Mouse (Mus musculus): ENCODE data around the gene Srrm1. TPM values are rescaled to one million over a fixed set of nuclear protein-coding genes. Genes with fewer than 3 reads are reported as not detected.

Gene Srrm1
- polyA plus RNA-seq, 1 experiment = 410 TPM

GRCm38 (mm10) chr4:135394666-135395065, 41.5 kb upstream of the Srrm1 start:
- Histone ChIP-seq H3K4me3 (ENCODE audit: low read depth, low read length) (no peak overlapping the region), H3K9me3 (replicated peaks; ENCODE audit: control insufficient read depth, insufficient read depth, low read length, poor library complexity, severe bottlenecking) (no peaks in the 10 kb centered on the region), H3K4me1 (ENCODE audit: control insufficient read depth, insufficient read depth, low read length) (peaks cover 3% of the 10 kb centered on the region), H3K9ac (ENCODE audit: low read depth, poor library complexity, severe bottlenecking) (no peak overlapping the region), H3K27ac (ENCODE audit: insufficient read depth, low read length) (no peak overlapping the region), H3K27me3 (ENCODE audit: control insufficient read depth, insufficient read depth, low read length, poor library complexity, severe bottlenecking) (no peaks in the 10 kb centered on the region), H3K36me3 (ENCODE audit: control insufficient read depth, insufficient read depth, low read length, poor library complexity, severe bottlenecking) (no peaks in the 10 kb centered on the region)
- TF ChIP-seq CTCF (IDR thresholded peaks at IDR 0.05; ENCODE audit: low read depth, low read length) (no peak), POLR2A (IDR thresholded peaks at IDR 0.05; ENCODE audit: insufficient read depth, low read length) (no peak), EP300 (IDR thresholded peaks at IDR 0.05; ENCODE audit: insufficient read depth, low read depth, low read length) (peak; percentile 76; the same call in 1 of the 2 replicates)

GRCm38 (mm10) chr4:135393381-135393780, 40.3 kb upstream of the Srrm1 start:
- H3K36me3 ChIP-seq (ENCODE audit: control insufficient read depth, insufficient read depth, low read length, poor library complexity, severe bottlenecking) = no peaks in the 10 kb centered on the region
- H3K4me1 ChIP-seq (ENCODE audit: control insufficient read depth, insufficient read depth, low read length) = peaks cover 3% of the 10 kb centered on the region
- H3K4me3 ChIP-seq (ENCODE audit: low read depth, low read length) = no peak overlapping the region
- no peaks in the 10 kb centered on the region for H3K27me3 ChIP-seq (ENCODE audit: control insufficient read depth, insufficient read depth, low read length, poor library complexity, severe bottlenecking)
- H3K9ac ChIP-seq (ENCODE audit: low read depth, poor library complexity, severe bottlenecking) = no peak overlapping the region
- H3K27ac ChIP-seq (ENCODE audit: insufficient read depth, low read length) = no peak overlapping the region
- H3K9me3 ChIP-seq (replicated peaks; ENCODE audit: control insufficient read depth, insufficient read depth, low read length, poor library complexity, severe bottlenecking) = no peaks in the 10 kb centered on the region
- TF ChIP-seq EP300 (IDR thresholded peaks at IDR 0.05; ENCODE audit: insufficient read depth, low read depth, low read length) (no peak), POLR2A (IDR thresholded peaks at IDR 0.05; ENCODE audit: insufficient read depth, low read length) (no peak), CTCF (IDR thresholded peaks at IDR 0.05; ENCODE audit: low read depth, low read length) (no peak)

- Histone ChIP-seq H3K4me1 (ENCODE audit: control insufficient read depth, insufficient read depth, low read length) (peaks cover 3% of the 10 kb centered on the region), H3K36me3 (ENCODE audit: control insufficient read depth, insufficient read depth, low read length, poor library complexity, severe bottlenecking) (no peaks in the 10 kb centered on the region)
These were observed 39.7 kb upstream of the Srrm1 start for GRCm38 (mm10) chr4:135392801-135393200.

DNA sequence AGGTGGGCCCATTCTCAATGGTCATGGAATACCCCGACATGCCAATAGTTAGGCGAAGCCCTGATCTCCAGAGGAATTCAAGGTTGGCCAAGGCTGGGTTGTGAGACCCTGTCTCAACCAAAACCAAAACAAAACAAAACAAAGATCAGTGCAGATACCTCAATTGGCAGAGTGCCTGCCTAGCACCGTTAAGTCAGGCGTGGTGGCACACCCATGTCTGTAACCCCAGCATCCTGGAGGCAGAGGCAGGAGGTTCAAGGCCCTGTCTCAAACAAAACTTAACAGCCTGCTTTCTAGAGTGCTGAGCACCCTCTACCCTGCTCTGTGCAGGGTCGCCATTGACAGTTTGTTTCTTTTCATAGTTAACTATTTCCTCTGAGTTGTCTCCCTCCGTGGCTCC, 37.9 kb upstream of the Srrm1 start:
- Histone ChIP-seq H3K4me1 (ENCODE audit: control insufficient read depth, insufficient read depth, low read length) (peaks cover 1% of the 10 kb centered on the region), H3K4me3 (ENCODE audit: low read depth, low read length) (no peak overlapping the region), H3K9ac (ENCODE audit: low read depth, poor library complexity, severe bottlenecking) (no peak overlapping the region), H3K27me3 (ENCODE audit: control insufficient read depth, insufficient read depth, low read length, poor library complexity, severe bottlenecking) (no peaks in the 10 kb centered on the region), H3K36me3 (ENCODE audit: control insufficient read depth, insufficient read depth, low read length, poor library complexity, severe bottlenecking) (no peaks in the 10 kb centered on the region), H3K9me3 (replicated peaks; ENCODE audit: control insufficient read depth, insufficient read depth, low read length, poor library complexity, severe bottlenecking) (no peaks in the 10 kb centered on the region), H3K27ac (ENCODE audit: insufficient read depth, low read length) (no peak overlapping the region)
- TF ChIP-seq POLR2A (IDR thresholded peaks at IDR 0.05; ENCODE audit: insufficient read depth, low read length) (no peak), CTCF (IDR thresholded peaks at IDR 0.05; ENCODE audit: low read depth, low read length) (no peak), EP300 (IDR thresholded peaks at IDR 0.05; ENCODE audit: insufficient read depth, low read depth, low read length) (no peak)

More at GRCm38 (mm10) chr4:135392801-135393200, 39.7 kb upstream of the Srrm1 start:
- no peaks in the 10 kb centered on the region for H3K9me3 ChIP-seq (replicated peaks; ENCODE audit: control insufficient read depth, insufficient read depth, low read length, poor library complexity, severe bottlenecking)
- no peak overlapping the region for H3K27ac ChIP-seq (ENCODE audit: insufficient read depth, low read length)
- H3K4me3 ChIP-seq (ENCODE audit: low read depth, low read length) = no peak overlapping the region
- TF ChIP-seq EP300 (IDR thresholded peaks at IDR 0.05; ENCODE audit: insufficient read depth, low read depth, low read length) (no peak), CTCF (IDR thresholded peaks at IDR 0.05; ENCODE audit: low read depth, low read length) (no peak), POLR2A (IDR thresholded peaks at IDR 0.05; ENCODE audit: insufficient read depth, low read length) (no peak)
- no peaks in the 10 kb centered on the region for H3K27me3 ChIP-seq (ENCODE audit: control insufficient read depth, insufficient read depth, low read length, poor library complexity, severe bottlenecking)
- no peak overlapping the region for H3K9ac ChIP-seq (ENCODE audit: low read depth, poor library complexity, severe bottlenecking)

DNA sequence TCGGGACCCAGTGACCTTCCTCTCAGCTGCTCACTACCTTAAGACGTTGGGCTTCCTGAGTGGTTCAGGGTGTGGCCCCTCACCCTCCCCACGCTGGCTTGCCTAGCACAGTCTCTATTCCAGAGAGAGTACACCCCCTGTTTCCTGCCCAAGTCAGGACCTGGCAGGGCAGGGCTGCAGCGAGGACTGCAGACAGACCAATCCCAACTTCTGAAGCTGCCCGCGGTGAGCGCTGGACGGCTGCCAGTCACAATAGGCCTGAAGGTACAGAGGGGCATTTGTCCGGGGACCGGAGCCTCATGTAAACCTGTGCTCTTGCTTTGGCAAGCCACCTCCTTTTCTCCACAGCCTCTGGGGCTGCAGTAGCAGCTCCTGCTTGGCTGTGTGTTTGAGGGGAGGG, 32.5 kb upstream of the Srrm1 start:
- Histone ChIP-seq H3K36me3 (ENCODE audit: control insufficient read depth, insufficient read depth, low read length, poor library complexity, severe bottlenecking) (no peaks in the 10 kb centered on the region), H3K4me3 (ENCODE audit: low read depth, low read length) (no peak overlapping the region), H3K27me3 (ENCODE audit: control insufficient read depth, insufficient read depth, low read length, poor library complexity, severe bottlenecking) (no peaks in the 10 kb centered on the region), H3K4me1 (ENCODE audit: control insufficient read depth, insufficient read depth, low read length) (peaks cover 7% of the 10 kb centered on the region), H3K9ac (ENCODE audit: low read depth, poor library complexity, severe bottlenecking) (no peak overlapping the region), H3K27ac (ENCODE audit: insufficient read depth, low read length) (no peak overlapping the region), H3K9me3 (replicated peaks; ENCODE audit: control insufficient read depth, insufficient read depth, low read length, poor library complexity, severe bottlenecking) (no peaks in the 10 kb centered on the region)
- no peak for TF ChIP-seq EP300 (IDR thresholded peaks at IDR 0.05; ENCODE audit: insufficient read depth, low read depth, low read length)
- no peak for TF ChIP-seq CTCF (IDR thresholded peaks at IDR 0.05; ENCODE audit: low read depth, low read length)
- TF ChIP-seq POLR2A (IDR thresholded peaks at IDR 0.05; ENCODE audit: insufficient read depth, low read length) = no peak

DNA sequence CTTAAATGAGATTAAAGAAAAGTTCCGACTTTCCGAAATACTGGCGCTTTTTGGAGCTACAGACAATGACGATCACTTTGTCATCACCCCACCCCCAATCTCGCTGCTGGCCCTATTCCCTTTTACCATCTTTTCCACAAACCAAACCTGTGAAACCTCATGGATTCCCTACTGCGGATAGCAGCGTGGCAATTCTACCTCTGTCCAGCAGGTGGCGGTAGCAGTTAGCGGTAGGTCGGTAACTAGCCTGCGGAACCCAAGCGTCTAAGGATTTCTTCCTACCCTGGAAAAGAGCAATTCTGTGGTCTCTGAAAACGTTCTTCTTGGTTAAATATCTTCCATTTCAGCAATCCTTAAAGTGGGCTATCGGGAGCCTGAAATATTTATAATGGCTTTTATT, 29.2 kb upstream of the Srrm1 start:
- no peak for TF ChIP-seq POLR2A (IDR thresholded peaks at IDR 0.05; ENCODE audit: insufficient read depth, low read length)
- TF ChIP-seq CTCF (IDR thresholded peaks at IDR 0.05; ENCODE audit: low read depth, low read length) = peak; percentile 98
- TF ChIP-seq EP300 (IDR thresholded peaks at IDR 0.05; ENCODE audit: insufficient read depth, low read depth, low read length) = no peak
- no peaks in the 10 kb centered on the region for H3K36me3 ChIP-seq (ENCODE audit: control insufficient read depth, insufficient read depth, low read length, poor library complexity, severe bottlenecking)
- H3K4me3 ChIP-seq (ENCODE audit: low read depth, low read length) = no peak overlapping the region
- no peak overlapping the region for H3K9ac ChIP-seq (ENCODE audit: low read depth, poor library complexity, severe bottlenecking)
- H3K27ac ChIP-seq (ENCODE audit: insufficient read depth, low read length) = no peak overlapping the region
- no peaks in the 10 kb centered on the region for H3K27me3 ChIP-seq (ENCODE audit: control insufficient read depth, insufficient read depth, low read length, poor library complexity, severe bottlenecking)
- peaks cover 6% of the 10 kb centered on the region for H3K4me1 ChIP-seq (ENCODE audit: control insufficient read depth, insufficient read depth, low read length)
- H3K9me3 ChIP-seq (replicated peaks; ENCODE audit: control insufficient read depth, insufficient read depth, low read length, poor library complexity, severe bottlenecking) = no peaks in the 10 kb centered on the region
